Mouse (Mus musculus): ENCODE results near the gene Slfn14.
"Not testable (repeated sequence)": the region's sequence is repeated elsewhere in the genome, so short reads cannot be mapped to it uniquely, and the experiment has no call there.

Slfn14 gene

GRCm38 (mm10) chr11:83282084-83282483, 4.4 kb downstream of the Slfn14 start:
- DNase-seq: no peak

GRCm38 (mm10) chr11:83279691-83280090, 6.8 kb downstream of the Slfn14 start:
- DNase-seq: no peak

- DNase-seq: no peak
Measured at GRCm38 (mm10) chr11:83279024-83279423, 7.5 kb downstream of the Slfn14 start.

DNA sequence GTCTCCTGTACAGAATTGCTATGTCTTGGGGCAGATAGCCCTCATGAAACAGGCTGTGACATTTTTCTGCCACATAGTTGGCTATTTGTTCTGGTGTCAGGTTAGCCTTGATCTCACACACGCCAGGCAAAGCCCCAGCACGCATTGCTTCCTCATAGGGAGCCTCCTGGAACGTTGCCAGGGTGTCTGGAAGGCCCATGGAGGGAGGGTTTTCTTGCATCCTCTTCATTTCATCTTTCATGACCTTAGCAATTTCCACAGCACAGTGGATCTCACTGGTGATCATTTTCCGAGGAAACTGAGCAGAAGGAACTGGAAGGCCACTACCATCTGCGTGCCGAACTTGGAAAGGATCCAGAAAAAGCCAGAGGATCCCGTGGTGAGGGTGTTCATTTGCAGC, 10.3 kb downstream of the Slfn14 start:
- peak; percentile 44 to 48 for DNase-seq

GRCm38 (mm10) chr11:83271951-83272843, 14.3 kb downstream of the Slfn14 start:
- DNase-seq: peak; percentile 49 to 58

- DNase-seq: peak; percentile 89
Measured at GRCm38 (mm10) chr11:83271151-83271950, 15.2 kb downstream of the Slfn14 start.

DNA sequence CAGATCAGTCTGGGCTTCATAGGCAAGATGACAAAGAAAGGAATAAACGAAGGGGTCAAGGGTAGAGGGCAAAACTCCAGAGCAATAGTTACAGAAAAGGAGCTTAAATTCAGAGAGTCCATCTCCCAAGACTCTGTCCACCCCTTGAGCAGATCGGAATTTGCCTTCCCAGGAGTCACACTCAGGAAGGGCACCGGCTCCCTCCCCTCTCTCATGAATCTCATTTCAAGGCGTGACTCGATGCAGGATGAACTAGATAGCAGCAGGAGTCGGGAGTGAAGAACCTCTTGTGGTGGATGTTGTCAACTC, 15.7 kb downstream of the Slfn14 start:
- DNase-seq: no peak

DNA sequence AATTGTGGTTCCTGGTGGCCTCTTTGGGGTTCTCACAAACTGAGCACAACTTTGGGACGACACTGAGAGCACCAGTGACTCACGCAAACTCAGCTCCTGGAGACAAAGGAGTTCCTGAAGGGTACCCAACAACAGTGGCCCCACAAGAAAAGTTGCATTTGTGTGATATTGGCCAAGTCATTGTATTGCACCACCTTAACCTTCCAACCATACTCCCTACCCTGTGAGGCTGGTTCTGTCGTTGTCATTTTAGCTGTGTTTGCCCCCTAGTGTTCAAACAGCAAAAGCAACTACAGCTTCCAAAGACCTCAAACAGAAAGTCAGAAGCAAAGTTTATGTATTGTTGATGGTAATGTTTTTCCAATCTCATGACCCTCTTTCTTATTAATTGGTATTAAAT, 23.4 kb downstream of the Slfn14 start:
- DNase-seq: no peak

- no peak for DNase-seq
Measured at GRCm38 (mm10) chr11:83262673-83263072, 23.9 kb downstream of the Slfn14 start.

DNA sequence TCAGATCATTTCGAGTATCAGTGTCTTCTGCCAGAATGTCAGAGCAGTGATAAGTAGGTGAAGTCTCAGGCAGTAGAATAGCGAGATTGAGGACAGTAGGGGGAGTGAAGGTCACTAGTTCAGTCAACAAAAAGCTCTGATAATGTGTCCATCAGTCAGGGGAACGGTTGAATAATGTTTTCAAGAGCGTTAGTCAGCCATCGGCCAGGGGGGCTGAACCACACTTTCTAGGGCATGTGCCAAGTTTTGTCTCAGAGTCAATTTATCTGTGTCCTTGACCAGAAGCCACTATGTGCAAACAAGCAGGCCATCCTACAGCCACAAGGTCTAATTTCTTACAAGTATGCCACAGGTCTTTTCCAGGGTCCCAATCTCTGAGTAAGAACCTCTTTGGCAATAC, 29.3 kb downstream of the Slfn14 start:
- DNase-seq: not testable (repeated sequence)

- DNase-seq: no peak
Measured at GRCm38 (mm10) chr11:83239811-83240210, 46.7 kb downstream of the Slfn14 start.

- DNase-seq: no peak
Measured at GRCm38 (mm10) chr11:83238389-83238788, 48.1 kb downstream of the Slfn14 start.

GRCm38 (mm10) chr11:83237390-83237789, 49.1 kb downstream of the Slfn14 start:
- DNase-seq: not testable (repeated sequence)

- DNase-seq: not testable (repeated sequence)
Measured at GRCm38 (mm10) chr11:83233621-83234020, 52.9 kb downstream of the Slfn14 start.

DNA sequence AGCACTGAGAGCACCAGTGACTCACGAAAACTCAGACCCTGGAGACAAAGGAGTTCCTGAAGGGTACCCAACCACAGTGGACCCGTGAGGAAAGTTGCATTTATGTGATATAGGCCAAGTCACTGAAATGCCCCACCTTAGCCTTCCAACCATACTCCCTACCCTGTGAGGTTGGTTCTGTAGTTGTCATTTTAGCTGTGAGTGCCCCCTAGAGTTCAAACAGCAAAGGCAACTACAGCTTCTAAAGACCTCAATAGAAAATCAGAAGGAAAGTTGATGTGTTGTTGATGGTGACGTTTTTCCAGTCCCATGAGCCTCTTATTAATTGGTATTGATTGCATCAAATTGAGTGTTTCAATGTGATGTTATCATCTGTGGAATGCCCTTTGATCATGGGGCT, 55.6 kb downstream of the Slfn14 start:
- peak; percentile 24 to 25 for DNase-seq

DNA sequence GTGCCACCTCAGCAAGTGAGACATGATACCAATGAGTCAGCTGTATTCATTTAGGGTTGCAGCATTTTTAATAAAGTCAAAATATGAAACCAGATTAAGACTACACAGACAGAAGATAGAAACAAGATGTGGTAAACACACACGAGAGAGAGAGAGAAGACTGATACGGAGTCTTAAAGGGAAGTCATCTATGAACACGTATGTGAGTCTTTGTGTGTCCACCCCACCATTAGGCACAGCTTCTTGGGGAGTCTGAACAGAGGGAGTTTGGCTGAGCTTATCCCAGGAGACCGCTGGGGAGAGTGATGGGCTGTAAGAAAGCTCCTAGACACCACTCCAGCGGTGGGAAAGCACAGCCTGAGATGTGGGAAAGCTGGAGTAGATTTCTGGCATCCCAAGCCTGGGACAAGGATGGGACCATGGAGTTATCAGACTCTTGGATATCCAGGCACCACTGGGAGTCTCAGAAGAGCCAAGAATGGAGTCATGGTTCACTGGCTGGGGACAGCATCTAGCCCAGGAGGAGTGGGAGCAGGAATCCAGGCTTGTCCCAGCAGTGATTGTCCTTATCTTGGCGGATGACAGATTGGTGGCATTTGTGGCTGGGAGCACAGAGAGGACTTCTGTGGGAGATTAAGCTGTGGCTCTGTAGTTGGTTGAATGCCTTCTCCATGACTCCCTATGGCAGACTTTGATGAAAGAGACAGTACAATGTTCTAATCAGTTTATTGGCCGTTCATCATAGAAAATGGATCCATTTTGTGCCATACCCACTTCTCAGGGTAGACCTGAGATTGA, 58.4 kb downstream of the Slfn14 start:
- no peak for DNase-seq

DNA sequence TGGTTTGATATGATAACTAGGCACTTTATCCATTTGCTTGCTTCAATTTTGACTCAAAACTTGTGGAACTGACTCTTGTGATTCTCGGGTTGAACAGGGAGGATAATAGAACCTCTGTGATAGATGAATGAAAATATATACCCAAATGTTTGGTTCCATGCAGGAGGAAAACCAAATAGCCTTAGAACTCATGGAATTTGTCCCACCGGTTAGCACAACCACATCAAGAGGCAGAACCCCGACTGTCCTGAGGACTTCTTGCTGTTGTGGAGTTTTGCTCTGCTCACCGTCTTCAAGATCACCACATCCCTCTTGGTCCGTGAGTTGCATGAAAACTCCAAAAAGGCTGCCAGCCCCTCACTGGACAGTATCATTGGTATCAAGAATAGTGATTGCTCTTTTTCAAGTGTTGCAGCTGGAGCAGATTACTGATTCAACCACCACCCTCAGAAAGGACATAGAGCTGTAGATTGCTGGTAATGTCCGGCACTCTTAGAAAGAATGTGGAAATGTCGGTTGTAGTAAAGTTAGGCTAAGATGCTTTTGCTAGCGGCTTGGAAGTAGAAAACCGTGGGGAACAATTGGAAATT, 61.1 kb downstream of the Slfn14 start:
- no peak for DNase-seq

Measured in cerebellum, postnatal 10 days (tissue).